In genomic region chr4:21739169-21739568, GRCm38 (mm10) we compare ENCODE assay signal across 14 mouse cellular contexts. TPM values are rescaled to one million over a fixed set of nuclear protein-coding genes. Genes with fewer than 3 reads are reported as not detected.
DNase-seq lines count a peak whose midpoint lies in the region; ATAC-seq and TF ChIP-seq lines count a peak whose summit lies in the region.
"Had no signal": no experiment of that assay in that cellular context is flagged by ENCODE, and none has a peak within 500 bp of the region (broad histone marks: within the 10 kb centered on the region; RNA-seq: fewer than 3 reads in every experiment).

No protein-coding gene starts in this region.

- no peaks in the 10 kb centered on the region for H3K4me1 ChIP-seq in lung, embryonic 16.5 days (replicated peaks; ENCODE audit: control insufficient read depth, insufficient read depth, low read length)
- no peaks in the 10 kb centered on the region for H3K4me1 ChIP-seq in stomach, postnatal 0 days (replicated peaks; ENCODE audit: control insufficient read depth, insufficient read depth)
- H3K4me1 ChIP-seq: forebrain, embryonic 15.5 days; hindbrain, embryonic 15.5 days; limb, embryonic 13.5 days had no signal

- ATAC-seq in lung, embryonic 16.5 days (ENCODE audit: low read depth) = peak; percentile 38; the same call in 1 of the 2 replicates
- no peak for ATAC-seq in stomach, postnatal 0 days (ENCODE audit: low FRiP score, low TSS enrichment)
- no peak for ATAC-seq in monocyte, adult 5-6 weeks (replicated peaks; ENCODE audit: insufficient number of reproducible peaks, low FRiP score, low TSS enrichment, poor library complexity, severe bottlenecking)
- ATAC-seq: forebrain, embryonic 15.5 days had no signal

- no peak overlapping the region for H3K4me3 ChIP-seq in gastrocnemius, adult 2 months
- no peak overlapping the region for H3K4me3 ChIP-seq in lung, embryonic 16.5 days (ENCODE audit: low read length)
- no peak overlapping the region for H3K4me3 ChIP-seq in stomach, postnatal 0 days (ENCODE audit: low read depth, low read length)
- H3K4me3 ChIP-seq: forebrain, embryonic 15.5 days; hindbrain, embryonic 15.5 days; limb, embryonic 13.5 days had no signal

- no peaks in the 10 kb centered on the region for H3K9me3 ChIP-seq in lung, embryonic 16.5 days (ENCODE audit: control insufficient read depth, low read length)
- no peaks in the 10 kb centered on the region for H3K9me3 ChIP-seq in stomach, postnatal 0 days (ENCODE audit: control insufficient read depth, low read length)
- H3K9me3 ChIP-seq: forebrain, embryonic 15.5 days; G1E; hindbrain, embryonic 15.5 days; limb, embryonic 13.5 days had no signal

- intact Hi-C loops in gastrocnemius, adult 2 months (cut with DNase I) = no loop called here

- WGBS in lung, embryonic 16.5 days = 55% methylated on average over 4 of the region's 4 CpGs
- WGBS in stomach, postnatal 0 days = 72% methylated on average over 4 of the region's 4 CpGs

- peaks cover 3% of the 10 kb centered on the region for H3K36me3 ChIP-seq in lung, embryonic 16.5 days (ENCODE audit: control insufficient read depth, insufficient read depth, low read length)
- no peaks in the 10 kb centered on the region; the same call in 1 of the 2 replicates for H3K36me3 ChIP-seq in stomach, postnatal 0 days (ENCODE audit: control insufficient read depth, insufficient read depth, low read length)

- peak; percentile 9; the same call in 1 of the 2 replicates for TF ChIP-seq CTCF in gastrocnemius, adult 2 months (IDR thresholded peaks at IDR 0.05)
- TF ChIP-seq CTCF in stomach, postnatal 0 days (IDR thresholded peaks at IDR 0.05; ENCODE audit: low read depth) = peak; percentile 65

- H3K27me3 ChIP-seq in lung, embryonic 16.5 days (ENCODE audit: control insufficient read depth, insufficient read depth, low read depth, low read length) = no peaks in the 10 kb centered on the region
- no peaks in the 10 kb centered on the region for H3K27me3 ChIP-seq in stomach, postnatal 0 days (ENCODE audit: control insufficient read depth, insufficient read depth, low read length)
- H3K27me3 ChIP-seq: forebrain, embryonic 15.5 days; hindbrain, embryonic 15.5 days; limb, embryonic 13.5 days had no signal

- H3K9ac ChIP-seq in lung, embryonic 16.5 days (ENCODE audit: low read length) = no peak overlapping the region
- no peak overlapping the region for H3K9ac ChIP-seq in stomach, postnatal 0 days (ENCODE audit: low read length)
- H3K9ac ChIP-seq: forebrain, embryonic 15.5 days; hindbrain, embryonic 15.5 days; limb, embryonic 13.5 days had no signal

- H3K27ac ChIP-seq in gastrocnemius, adult 2 months = no peak overlapping the region
- no peak overlapping the region for H3K27ac ChIP-seq in lung, embryonic 16.5 days (ENCODE audit: low read length)
- no peak overlapping the region for H3K27ac ChIP-seq in stomach, postnatal 0 days (replicated peaks)
- H3K27ac ChIP-seq: forebrain, embryonic 15.5 days; hindbrain, embryonic 15.5 days; limb, embryonic 13.5 days had no signal

- DNase-seq in gastrocnemius, adult 2 months = no peak
- DNase-seq in gastrocnemius, adult 8-10 months (ENCODE audit: low spot score in 2 of 2) = no peak
- DNase-seq in lung, postnatal 25 days (ENCODE audit: low spot score) = no peak
- peak; percentile 24 for DNase-seq in induced T-regulatory cell, adult 2 months (ENCODE audit: low read depth)
- no peak for DNase-seq in stomach, postnatal 0 days (ENCODE audit: low spot score)
- no peak for DNase-seq in right cerebral cortex, postnatal 4 days
- DNase-seq: heart, adult 18-20 months had no signal

- TF ChIP-seq EP300 in stomach, postnatal 0 days (optimal IDR thresholded peaks at IDR 0.05) = no peak

- H3K4me2 ChIP-seq in lung, embryonic 16.5 days (ENCODE audit: low read depth, low read length) = no peak overlapping the region
- no peak overlapping the region for H3K4me2 ChIP-seq in stomach, postnatal 0 days (replicated peaks; ENCODE audit: low read depth)
- H3K4me2 ChIP-seq: forebrain, embryonic 15.5 days; hindbrain, embryonic 15.5 days; limb, embryonic 13.5 days had no signal

RNA-seq across cellular contexts. Expression of gene Ccnc, which starts 11.7 kb away (rescaled TPM):
- 10 to 100 TPM; 10.1 to 11.8 TPM for total RNA-seq in gastrocnemius, adult 2 months (2021)
- total RNA-seq in gastrocnemius, adult 8-10 months (2022) = 10 to 100 TPM in 1 of 4 experiments, 1 to 10 TPM in 3; 8.6 to 11.8 (median 9.6) TPM
- polyA plus RNA-seq in lung, embryonic 16.5 days (2015; fragmentation: Nextera tagmentation; extraction: Ambion mirVana) = 49.3 and 49.8 TPM in 2 replicates
- polyA plus RNA-seq in stomach, postnatal 0 days (2015; fragmentation: Nextera tagmentation; extraction: Ambion mirVana) = 23.6 and 24.6 TPM in 2 replicates
- 31.3 to 41.9 TPM (median 40.8 TPM) in 3 replicates for total RNA-seq in monocyte, adult 5-6 weeks (2017)

RNA-seq across cellular contexts. Expression of gene Usp45, which starts 27.8 kb away (rescaled TPM):
- 10 to 100 TPM; 21.2 to 22.3 TPM for total RNA-seq in gastrocnemius, adult 2 months (2021)
- 10 to 100 TPM; 17.9 to 23.6 (median 20.7) TPM for total RNA-seq in gastrocnemius, adult 8-10 months (2022)
- 9.5 and 10.5 TPM in 2 replicates for polyA plus RNA-seq in lung, embryonic 16.5 days (2015; fragmentation: Nextera tagmentation; extraction: Ambion mirVana)
- polyA plus RNA-seq in stomach, postnatal 0 days (2015; fragmentation: Nextera tagmentation; extraction: Ambion mirVana) = 2.7 and 3.4 TPM in 2 replicates
- total RNA-seq in monocyte, adult 5-6 weeks (2017) = 24.5 to 27.2 TPM (median 26.4 TPM) in 3 replicates

RNA-seq across cellular contexts. Expression of gene Tstd3, which starts 27.8 kb away (rescaled TPM):
- 10 to 100 TPM; 10.8 to 15.1 TPM for total RNA-seq in gastrocnemius, adult 2 months (2021)
- total RNA-seq in gastrocnemius, adult 8-10 months (2022) = 10 to 100 TPM; 13.4 to 15.9 (median 13.6) TPM
- polyA plus RNA-seq in lung, embryonic 16.5 days (2015; fragmentation: Nextera tagmentation; extraction: Ambion mirVana) = 8.0 and 8.4 TPM in 2 replicates
- 13.5 and 14.8 TPM in 2 replicates for polyA plus RNA-seq in stomach, postnatal 0 days (2015; fragmentation: Nextera tagmentation; extraction: Ambion mirVana)
- 33.6 to 48.4 TPM (median 45.4 TPM) in 3 replicates for total RNA-seq in monocyte, adult 5-6 weeks (2017)

RNA-seq across cellular contexts. Expression of gene Prdm13, which starts 53.4 kb away (rescaled TPM):
- total RNA-seq in gastrocnemius, adult 2 months (2021) = not detected
- total RNA-seq in gastrocnemius, adult 8-10 months (2022) = not detected
- polyA plus RNA-seq in lung, embryonic 16.5 days (2015; fragmentation: Nextera tagmentation; extraction: Ambion mirVana) = not detected in 2 replicates
- not detected in 2 replicates for polyA plus RNA-seq in stomach, postnatal 0 days (2015; fragmentation: Nextera tagmentation; extraction: Ambion mirVana)
- total RNA-seq in monocyte, adult 5-6 weeks (2017) = not detected in 3 replicates
- total RNA-seq: heart, adult 18-20 months had no signal
- polyA plus RNA-seq: G1E; limb, embryonic 13.5 days; stomach, embryonic 16.5 days had no signal
